Mouse (Mus musculus): Measurements from ENCODE around the gene Atp8b5.

Atp8b5 gene

GRCm38 (mm10) chr4:43327118-43327517, 60.2 kb downstream of the Atp8b5 start:
- no peak for DNase-seq

DNA sequence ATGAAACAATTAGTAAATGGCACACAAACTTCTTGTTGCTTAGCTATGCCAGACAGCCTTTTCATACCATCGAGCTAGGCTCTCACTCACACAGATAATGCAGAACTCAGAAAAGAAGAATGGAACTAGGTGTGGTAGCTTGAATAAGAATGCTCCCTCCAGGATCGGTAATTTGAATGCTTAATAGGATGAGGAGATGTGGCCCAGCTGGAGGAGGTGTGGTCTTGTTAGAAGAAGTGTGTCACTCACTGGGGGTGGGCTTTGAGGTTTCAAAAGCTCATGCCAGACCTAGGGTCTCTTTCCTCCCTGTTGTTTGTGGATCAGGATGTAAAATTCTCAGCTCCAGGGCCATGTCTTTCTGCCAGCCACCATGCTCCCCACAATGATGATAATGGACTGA, 67.8 kb downstream of the Atp8b5 start:
- DNase-seq, result no peak

GRCm38 (mm10) chr4:43336176-43336575, 69.2 kb downstream of the Atp8b5 start:
- no peak for DNase-seq

- no peak for DNase-seq
Observed at GRCm38 (mm10) chr4:43340096-43340804, 73.3 kb downstream of the Atp8b5 start.

DNA sequence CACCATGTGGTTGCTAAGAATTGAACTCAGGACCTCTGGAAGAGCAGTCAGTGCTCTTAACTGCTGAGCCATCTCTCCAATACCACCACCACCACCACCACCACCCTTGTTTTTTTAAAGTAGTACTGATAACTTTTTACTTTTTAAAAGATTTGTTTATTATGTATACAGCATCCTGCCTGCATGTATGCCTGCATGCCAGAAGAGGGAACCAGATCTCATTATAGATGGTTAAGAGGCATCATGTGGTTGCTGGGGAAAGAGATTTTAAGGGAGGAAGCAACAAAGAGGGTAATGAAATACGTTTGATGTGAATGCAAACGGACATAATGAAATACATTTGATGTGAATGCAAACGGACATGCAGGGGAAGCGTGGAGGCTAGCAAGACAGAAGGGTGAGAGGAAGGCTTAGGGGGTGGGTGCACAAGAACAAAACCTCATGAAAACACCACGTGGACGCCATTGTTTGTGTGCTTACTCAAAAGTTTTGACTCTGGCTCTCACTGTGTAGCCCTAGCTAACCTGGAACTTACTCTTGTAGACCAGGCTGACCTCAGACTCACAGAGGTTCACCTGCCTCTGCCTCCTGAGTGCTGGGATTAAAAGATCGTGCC, 74.4 kb downstream of the Atp8b5 start:
- no peak for DNase-seq

DNA sequence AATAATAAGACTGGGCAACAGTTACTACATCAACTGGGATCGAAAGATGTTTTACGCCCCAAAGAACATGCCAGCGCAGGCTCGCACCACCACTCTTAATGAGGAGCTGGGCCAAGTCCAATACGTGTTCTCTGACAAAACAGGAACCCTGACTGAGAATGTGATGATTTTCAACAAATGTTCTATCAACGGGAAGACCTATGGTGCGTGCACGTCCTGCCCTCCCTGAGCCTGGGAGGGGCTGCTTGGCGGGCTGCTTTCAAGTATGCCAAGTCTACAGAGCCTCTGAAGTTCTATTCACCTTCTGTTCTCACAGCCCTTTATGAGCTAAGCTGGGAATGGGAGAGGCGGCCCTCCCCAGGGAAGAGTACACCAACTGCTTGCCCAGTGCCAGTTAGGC, 75.5 kb downstream of the Atp8b5 start:
- DNase-seq, result no peak

DNA sequence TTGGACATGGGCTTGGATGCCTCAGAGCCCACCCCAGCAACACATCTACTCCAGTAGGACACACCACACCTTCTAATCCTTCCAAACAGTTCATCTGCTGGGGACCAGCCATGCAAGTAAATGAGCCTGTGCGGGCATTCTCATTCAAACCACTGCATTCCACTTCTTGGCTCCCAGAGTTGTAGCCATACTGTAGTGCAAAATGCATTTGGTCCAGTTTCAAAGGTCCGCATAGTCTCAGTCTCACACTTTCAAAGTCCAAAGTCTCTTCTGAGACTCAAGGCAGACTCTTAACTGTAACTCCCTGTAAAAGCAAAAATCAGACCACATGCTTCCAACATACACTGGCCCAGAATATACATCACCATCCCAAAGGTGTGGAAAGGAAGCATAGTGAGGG, 78.0 kb downstream of the Atp8b5 start:
- DNase-seq, result no peak

DNA sequence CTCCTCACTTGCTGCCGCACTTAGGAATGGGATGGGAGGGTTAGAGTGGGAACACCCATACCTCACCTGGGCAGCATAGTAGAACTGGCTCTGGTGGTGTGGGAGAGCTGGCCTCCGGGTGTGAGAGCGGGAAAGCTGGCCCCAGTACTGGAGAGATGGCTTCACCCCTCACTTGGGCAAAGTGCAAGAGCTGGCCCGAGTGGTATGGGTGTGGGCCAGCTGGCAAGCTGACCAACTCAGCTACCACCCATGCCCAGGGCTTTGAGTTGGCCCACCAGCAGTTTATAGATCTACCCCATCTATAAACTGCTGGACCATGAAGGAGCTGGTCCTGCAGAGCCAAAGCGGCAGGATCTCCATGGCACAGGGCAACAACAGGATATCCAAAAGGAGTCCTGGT, 82.2 kb downstream of the Atp8b5 start:
- DNase-seq, result no peak

DNA sequence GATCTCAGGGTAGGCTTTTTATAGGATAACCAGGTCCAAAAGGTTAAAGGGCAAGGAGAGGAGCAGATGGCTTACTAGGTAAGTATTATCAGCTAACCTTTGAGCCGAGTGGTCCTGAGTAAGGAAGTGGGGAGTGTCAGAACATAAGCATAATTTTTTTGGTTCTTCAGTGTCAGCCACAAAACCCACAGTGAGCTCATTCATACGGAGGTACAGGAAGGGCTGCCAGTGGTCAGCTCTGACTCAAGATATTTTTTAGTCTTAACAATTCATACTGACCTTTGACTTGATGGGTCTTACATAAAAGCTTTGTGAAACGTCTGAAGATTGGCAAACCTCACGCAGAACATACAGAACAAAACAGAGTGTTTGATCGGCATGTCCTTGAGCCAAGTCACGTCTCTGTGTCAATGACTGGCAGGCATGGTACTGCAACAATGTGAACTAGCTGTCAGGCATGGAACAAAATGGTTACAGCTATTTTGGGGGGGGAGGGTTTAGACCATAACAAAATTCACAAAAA, 83.1 kb downstream of the Atp8b5 start:
- no peak for DNase-seq

- no peak for DNase-seq
Observed at GRCm38 (mm10) chr4:43353662-43354061, 86.7 kb downstream of the Atp8b5 start.

DNA sequence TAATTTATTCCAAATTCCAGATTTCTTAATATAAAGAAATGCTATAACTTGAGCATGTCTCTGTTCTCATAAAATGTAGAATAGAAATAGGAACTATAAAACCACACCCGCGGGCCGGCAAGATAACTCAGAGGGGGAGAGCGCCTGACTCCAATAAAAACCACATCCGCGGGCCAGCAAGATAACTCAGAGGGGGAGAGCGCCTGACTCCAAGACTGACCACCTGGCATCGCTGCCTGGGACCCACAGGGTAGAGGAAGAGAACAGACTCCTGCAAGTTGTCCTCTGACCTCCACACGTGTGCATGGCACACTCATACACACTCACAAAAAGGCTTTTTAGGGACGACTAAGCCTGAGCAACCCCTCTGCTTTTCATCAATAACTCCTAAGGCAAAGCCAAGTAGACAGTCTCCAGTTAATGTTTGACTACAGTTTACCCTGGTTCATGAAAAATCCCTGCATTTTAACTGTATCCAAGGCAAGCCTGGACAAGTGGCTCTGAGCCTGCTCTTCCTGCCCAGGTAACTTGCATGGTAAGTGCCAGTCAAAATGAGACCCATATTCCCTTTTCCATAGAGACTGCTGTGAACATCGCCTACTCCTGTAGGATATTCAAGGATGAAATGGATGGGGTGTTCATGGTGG, 98.1 kb downstream of the Atp8b5 start:
- DNase-seq, result no peak

GRCm38 (mm10) chr4:43367295-43367694, 100.3 kb downstream of the Atp8b5 start:
- no peak for DNase-seq

GRCm38 (mm10) chr4:43367787-43368186, 100.8 kb downstream of the Atp8b5 start:
- DNase-seq, result no peak

DNA sequence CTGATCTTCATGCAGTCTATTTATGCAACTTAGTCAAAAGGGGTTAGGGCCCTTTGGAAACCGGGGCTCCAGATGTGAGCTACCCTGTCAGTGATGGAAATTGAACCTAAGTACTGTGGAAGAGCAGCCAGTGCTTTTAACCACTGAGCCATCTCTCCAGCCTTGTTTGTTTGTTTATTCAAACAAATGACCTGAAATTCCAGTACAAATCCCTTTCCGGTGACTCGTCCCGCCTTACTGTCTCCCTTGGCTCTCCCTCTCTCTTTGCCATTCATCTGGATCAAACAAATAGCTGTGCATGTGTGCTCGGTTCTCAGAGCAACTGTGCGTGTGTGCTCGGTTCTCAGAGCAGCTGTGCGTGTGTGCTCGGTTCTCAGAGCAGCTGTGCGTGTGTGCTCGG, 104.4 kb downstream of the Atp8b5 start:
- no peak for DNase-seq

DNA sequence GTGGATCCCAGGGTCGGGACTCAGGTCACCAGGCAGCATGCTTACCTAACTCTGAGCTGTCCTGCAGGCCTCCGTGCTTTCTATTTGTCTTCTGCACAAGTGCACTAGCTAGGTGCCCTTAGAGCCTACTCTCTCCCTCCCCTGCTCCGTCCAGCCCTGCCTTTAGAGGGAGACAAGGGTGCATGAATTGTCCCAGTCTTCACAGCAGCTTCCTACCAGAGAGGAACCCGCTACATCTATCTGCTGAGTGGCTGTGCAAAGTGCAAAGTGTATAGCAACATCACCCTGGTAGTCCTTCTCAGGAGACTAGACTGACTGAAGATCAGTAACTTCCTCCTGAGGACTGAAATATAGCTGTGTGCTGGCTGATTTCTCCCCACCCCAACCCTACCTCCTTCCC, 105.2 kb downstream of the Atp8b5 start:
- DNase-seq, result no peak

- no peak for DNase-seq
Observed at GRCm38 (mm10) chr4:43374266-43374665, 107.3 kb downstream of the Atp8b5 start.

- DNase-seq, result no peak
Observed at GRCm38 (mm10) chr4:43379601-43380000, 112.6 kb downstream of the Atp8b5 start.

DNA sequence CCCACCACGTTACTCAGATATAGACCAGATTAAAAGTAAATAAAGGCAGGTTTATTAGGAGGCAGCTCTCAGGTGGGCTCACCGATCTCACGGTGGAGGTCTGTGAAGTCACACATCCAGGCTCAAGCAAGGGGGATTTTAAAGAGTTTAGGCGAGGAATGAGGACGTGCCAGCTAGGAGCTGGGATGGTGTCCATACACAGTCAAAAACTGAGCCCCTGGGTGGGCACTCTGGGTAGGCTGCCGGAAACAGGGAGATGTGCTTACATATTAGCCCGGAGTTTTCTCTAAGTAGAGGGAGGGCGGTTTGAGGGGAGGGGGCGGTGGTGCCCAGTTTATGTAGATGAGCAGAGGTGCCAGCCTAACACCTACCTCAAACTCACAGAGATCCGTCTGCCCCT, 114.0 kb downstream of the Atp8b5 start:
- DNase-seq, result no peak

GRCm38 (mm10) chr4:43381408-43382154, 114.6 kb downstream of the Atp8b5 start, which contains the start of gene Rusc2:
TSS of gene Rusc2 (plus strand) at chr4:43381979.
- DNase-seq, result peak; percentile 90 to 98

DNA sequence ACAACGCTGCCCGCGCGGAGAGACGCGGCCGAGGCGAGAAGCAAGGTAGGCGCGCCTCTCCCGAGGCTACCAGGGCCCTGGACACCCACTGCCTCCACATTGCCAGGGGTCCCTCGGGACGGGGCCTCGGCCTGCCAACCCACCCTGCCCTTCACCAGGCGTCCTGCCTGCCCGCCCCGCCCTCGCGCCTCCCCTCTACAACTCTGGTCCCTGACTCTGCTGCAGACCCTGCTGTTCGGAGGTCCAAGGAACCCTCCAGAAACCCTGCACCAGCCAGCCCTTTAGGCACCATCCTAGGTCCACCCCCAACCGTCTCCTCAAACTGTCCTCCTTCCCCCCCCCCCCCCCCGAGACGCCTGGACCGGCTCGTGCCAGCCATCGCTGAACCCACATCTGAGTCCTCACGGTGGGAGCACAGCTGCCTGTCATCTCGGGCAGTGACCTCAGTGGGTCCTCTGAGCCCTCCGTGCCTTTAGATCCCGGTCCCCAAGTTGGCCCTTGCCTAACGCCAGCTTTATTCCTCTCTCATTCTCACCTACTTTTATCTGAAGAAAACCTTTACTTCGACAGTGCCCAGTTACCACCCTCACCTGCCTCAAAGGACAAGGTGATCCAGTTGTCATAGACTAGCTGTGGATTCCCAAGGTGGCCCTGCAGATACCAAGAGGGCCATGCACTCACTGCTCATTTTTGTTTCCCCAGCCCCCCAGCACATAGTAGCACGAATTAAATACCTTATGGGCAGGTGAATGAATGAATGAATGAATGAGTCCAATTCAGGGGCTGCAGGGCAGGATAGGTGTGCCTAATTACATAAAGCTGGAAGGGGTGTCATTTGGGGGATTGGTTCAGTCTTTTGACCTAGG, 115.4 kb downstream of the Atp8b5 start:
- DNase-seq, result no peak

GRCm38 (mm10) chr4:43383246-43384082, 116.5 kb downstream of the Atp8b5 start:
- DNase-seq, result no peak
